Mouse (Mus musculus): ENCODE data around the gene Naa16. TPM values are rescaled to one million over a fixed set of nuclear protein-coding genes. Genes with fewer than 3 reads are reported as not detected.

The Naa16 gene
- polyA plus RNA-seq, 1 experiment = 25.4 TPM

GRCm38 (mm10) chr14:79397321-79398122 lies 6.9 kb upstream of the Naa16 start, which contains the start of gene Mtrf1:
Gene Mtrf1 (plus strand): TSS chr14:79397772.
- H3K27ac ChIP-seq (ENCODE audit: insufficient read depth, low read depth, low read length) = peak within 1 kb of the TSS; percentile 93
- TF ChIP-seq POLR2A (IDR thresholded peaks at IDR 0.05; ENCODE audit: borderline replicate concordance, low read depth, low read length) (no peak), CTCF (IDR thresholded peaks at IDR 0.05; ENCODE audit: low read depth, low read length) (no peak)
- H3K4me3 ChIP-seq (ENCODE audit: insufficient read depth, low read length) = peak within 1 kb of the TSS; percentile 96
- H3K4me1 ChIP-seq (ENCODE audit: control insufficient read depth, insufficient read depth, low read length) = peaks cover 8% of the 10 kb centered on the region

GRCm38 (mm10) chr14:79394564-79394963 lies 4.0 kb upstream of the Naa16 start:
- Histone ChIP-seq H3K4me3 (ENCODE audit: insufficient read depth, low read length) (no peak overlapping the region), H3K4me1 (ENCODE audit: control insufficient read depth, insufficient read depth, low read length) (peaks cover 8% of the 10 kb centered on the region), H3K27ac (ENCODE audit: insufficient read depth, low read depth, low read length) (no peak overlapping the region)
- TF ChIP-seq CTCF (IDR thresholded peaks at IDR 0.05; ENCODE audit: low read depth, low read length) (no peak), POLR2A (IDR thresholded peaks at IDR 0.05; ENCODE audit: borderline replicate concordance, low read depth, low read length) (no peak)

GRCm38 (mm10) chr14:79393289-79393688 lies 2.7 kb upstream of the Naa16 start:
- no peak overlapping the region for H3K4me3 ChIP-seq (ENCODE audit: insufficient read depth, low read length)
- TF ChIP-seq POLR2A (IDR thresholded peaks at IDR 0.05; ENCODE audit: borderline replicate concordance, low read depth, low read length) (no peak), CTCF (IDR thresholded peaks at IDR 0.05; ENCODE audit: low read depth, low read length) (no peak)

GRCm38 (mm10) chr14:79389438-79390264 lies 927 bp downstream of the Naa16 start:
- TF ChIP-seq POLR2A (IDR thresholded peaks at IDR 0.05; ENCODE audit: borderline replicate concordance, low read depth, low read length) (no peak), CTCF (IDR thresholded peaks at IDR 0.05; ENCODE audit: low read depth, low read length) (no peak)
- peak overlapping the region; percentile 100 for H3K4me3 ChIP-seq (ENCODE audit: insufficient read depth, low read length)
- H3K27ac ChIP-seq (ENCODE audit: insufficient read depth, low read depth, low read length) = peak overlapping the region; percentile 92
- peaks cover 14% of the 10 kb centered on the region for H3K4me1 ChIP-seq (ENCODE audit: control insufficient read depth, insufficient read depth, low read length)

More at GRCm38 (mm10) chr14:79393289-79393688, 2.7 kb upstream of the Naa16 start:
- H3K27ac ChIP-seq (ENCODE audit: insufficient read depth, low read depth, low read length) = no peak overlapping the region; the same call in 1 of the 2 replicates
- peaks cover 9% of the 10 kb centered on the region for H3K4me1 ChIP-seq (ENCODE audit: control insufficient read depth, insufficient read depth, low read length)

- no peak overlapping the region for H3K27ac ChIP-seq (ENCODE audit: insufficient read depth, low read depth, low read length)
- no peak overlapping the region for H3K4me3 ChIP-seq (ENCODE audit: insufficient read depth, low read length)
- H3K4me1 ChIP-seq (ENCODE audit: control insufficient read depth, insufficient read depth, low read length) = peaks cover 10% of the 10 kb centered on the region
- TF ChIP-seq CTCF (IDR thresholded peaks at IDR 0.05; ENCODE audit: low read depth, low read length) = no peak
- TF ChIP-seq POLR2A (IDR thresholded peaks at IDR 0.05; ENCODE audit: borderline replicate concordance, low read depth, low read length) = no peak
These were observed 2.3 kb downstream of the Naa16 start for GRCm38 (mm10) chr14:79388304-79388703.

- TF ChIP-seq POLR2A (IDR thresholded peaks at IDR 0.05; ENCODE audit: borderline replicate concordance, low read depth, low read length) (no peak), CTCF (IDR thresholded peaks at IDR 0.05; ENCODE audit: low read depth, low read length) (no peak)
These were observed 7.5 kb downstream of the Naa16 start for GRCm38 (mm10) chr14:79383120-79383519.

GRCm38 (mm10) chr14:79377041-79377440 lies 13.5 kb downstream of the Naa16 start:
- TF ChIP-seq CTCF (IDR thresholded peaks at IDR 0.05; ENCODE audit: low read depth, low read length) = no peak
- no peak for TF ChIP-seq POLR2A (IDR thresholded peaks at IDR 0.05; ENCODE audit: borderline replicate concordance, low read depth, low read length)
- H3K27ac ChIP-seq (ENCODE audit: insufficient read depth, low read depth, low read length) = no peak overlapping the region

More at GRCm38 (mm10) chr14:79383120-79383519, 7.5 kb downstream of the Naa16 start:
- Histone ChIP-seq H3K4me1 (ENCODE audit: control insufficient read depth, insufficient read depth, low read length) (peaks cover 4% of the 10 kb centered on the region; the same call in 1 of the 2 replicates), H3K27ac (ENCODE audit: insufficient read depth, low read depth, low read length) (no peak overlapping the region), H3K4me3 (ENCODE audit: insufficient read depth, low read length) (no peak overlapping the region)

GRCm38 (mm10) chr14:79358055-79358454 lies 32.5 kb downstream of the Naa16 start:
- H3K27ac ChIP-seq (ENCODE audit: insufficient read depth, low read depth, low read length) = no peak overlapping the region
- TF ChIP-seq POLR2A (IDR thresholded peaks at IDR 0.05; ENCODE audit: borderline replicate concordance, low read depth, low read length) (no peak), CTCF (IDR thresholded peaks at IDR 0.05; ENCODE audit: low read depth, low read length) (no peak)
- no peak overlapping the region for H3K4me3 ChIP-seq (ENCODE audit: insufficient read depth, low read length)
- no peaks in the 10 kb centered on the region for H3K4me1 ChIP-seq (ENCODE audit: control insufficient read depth, insufficient read depth, low read length)

More at GRCm38 (mm10) chr14:79377041-79377440, 13.5 kb downstream of the Naa16 start:
- no peak overlapping the region for H3K4me3 ChIP-seq (ENCODE audit: insufficient read depth, low read length)
- H3K4me1 ChIP-seq (ENCODE audit: control insufficient read depth, insufficient read depth, low read length) = no peaks in the 10 kb centered on the region

GRCm38 (mm10) chr14:79346384-79346783 lies 44.2 kb downstream of the Naa16 start:
- no peak for TF ChIP-seq CTCF (IDR thresholded peaks at IDR 0.05; ENCODE audit: low read depth, low read length)
- no peak for TF ChIP-seq POLR2A (IDR thresholded peaks at IDR 0.05; ENCODE audit: borderline replicate concordance, low read depth, low read length)
- H3K4me3 ChIP-seq (ENCODE audit: insufficient read depth, low read length) = no peak overlapping the region
- no peaks in the 10 kb centered on the region for H3K4me1 ChIP-seq (ENCODE audit: control insufficient read depth, insufficient read depth, low read length)
- H3K27ac ChIP-seq (ENCODE audit: insufficient read depth, low read depth, low read length) = no peak overlapping the region

Measured in bone marrow macrophage, adult 2 months (primary cell).